Mouse (Mus musculus): ENCODE data around the gene Casc1. TPM values are rescaled to one million over a fixed set of nuclear protein-coding genes. Genes with fewer than 3 reads are reported as not detected.

Casc1 gene
- polyA plus RNA-seq, 1 experiment = 0.50 TPM

DNA sequence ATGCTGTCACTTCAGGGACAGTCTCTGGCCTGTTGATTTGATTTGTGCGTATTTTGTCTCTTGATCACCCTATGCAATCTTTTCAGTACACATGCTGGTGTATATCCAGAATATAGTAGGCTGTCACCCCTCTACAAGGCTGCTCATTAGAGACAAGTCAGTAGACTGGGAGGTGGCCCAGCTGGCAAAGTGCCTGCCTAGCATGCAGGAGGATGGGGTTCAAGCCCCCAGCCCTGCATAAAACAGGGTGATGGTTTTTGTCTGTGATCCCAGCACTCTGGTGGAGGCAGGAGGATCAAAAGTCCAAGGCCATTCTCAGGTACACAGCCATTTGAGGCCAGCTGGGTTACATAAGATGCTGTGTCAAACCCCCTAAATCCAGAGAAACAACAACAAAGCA is 24.7 kb downstream of the Casc1 start:
- TF ChIP-seq CTCF (conservative IDR thresholded peaks at IDR 0.05; ENCODE audit: insufficient read depth, insufficient read length, low read depth, low read length) (no peak), POLR2A (IDR thresholded peaks at IDR 0.05; ENCODE audit: low read depth, low read length) (no peak)
- H3K27me3 ChIP-seq (replicated peaks; ENCODE audit: control insufficient read depth, insufficient read depth, low read length) = no peaks in the 10 kb centered on the region
- H3K4me1 ChIP-seq (ENCODE audit: control insufficient read depth, insufficient read depth, low read length) = no peaks in the 10 kb centered on the region
- H3K36me3 ChIP-seq (ENCODE audit: control insufficient read depth, insufficient read depth, low read length) = no peaks in the 10 kb centered on the region
- 95% methylated on average over 1 of the region's 1 CpGs for WGBS
- DNase-seq = no peak
- no peak overlapping the region for H3K4me3 ChIP-seq (ENCODE audit: insufficient read depth, low read depth, low read length)
- no peak overlapping the region for H3K27ac ChIP-seq (ENCODE audit: insufficient read depth, low read depth, low read length)

DNA sequence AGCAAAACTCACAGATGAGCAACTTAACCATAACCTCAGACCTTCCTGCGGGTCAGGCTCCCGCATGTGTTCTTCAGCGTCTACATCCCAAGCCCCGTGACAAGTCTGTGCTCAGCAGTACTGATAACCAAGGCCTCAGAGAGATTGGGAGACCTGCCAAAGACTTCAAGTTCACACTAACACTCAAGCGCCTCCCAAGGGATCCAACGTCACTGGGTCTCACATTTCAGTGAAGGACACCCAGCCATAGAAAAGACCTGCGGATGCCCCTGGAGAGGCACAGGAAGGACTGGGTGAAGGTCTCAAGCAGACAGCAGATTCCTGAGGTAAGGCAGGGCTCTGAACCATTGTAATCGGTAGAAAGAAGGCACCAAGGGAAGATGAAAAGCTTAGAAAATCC is 28.8 kb downstream of the Casc1 start:
- H3K27ac ChIP-seq (ENCODE audit: insufficient read depth, low read depth, low read length) = no peak overlapping the region
- no peaks in the 10 kb centered on the region for H3K27me3 ChIP-seq (replicated peaks; ENCODE audit: control insufficient read depth, insufficient read depth, low read length)
- peak; percentile 37 for DNase-seq
- no peaks in the 10 kb centered on the region for H3K36me3 ChIP-seq (ENCODE audit: control insufficient read depth, insufficient read depth, low read length)
- no peak for TF ChIP-seq CTCF (conservative IDR thresholded peaks at IDR 0.05; ENCODE audit: insufficient read depth, insufficient read length, low read depth, low read length)
- TF ChIP-seq POLR2A (IDR thresholded peaks at IDR 0.05; ENCODE audit: low read depth, low read length) = no peak
- H3K4me1 ChIP-seq (ENCODE audit: control insufficient read depth, insufficient read depth, low read length) = no peaks in the 10 kb centered on the region
- 57% methylated on average over 8 of the region's 8 CpGs for WGBS
- no peak overlapping the region for H3K4me3 ChIP-seq (ENCODE audit: insufficient read depth, low read depth, low read length)

DNA sequence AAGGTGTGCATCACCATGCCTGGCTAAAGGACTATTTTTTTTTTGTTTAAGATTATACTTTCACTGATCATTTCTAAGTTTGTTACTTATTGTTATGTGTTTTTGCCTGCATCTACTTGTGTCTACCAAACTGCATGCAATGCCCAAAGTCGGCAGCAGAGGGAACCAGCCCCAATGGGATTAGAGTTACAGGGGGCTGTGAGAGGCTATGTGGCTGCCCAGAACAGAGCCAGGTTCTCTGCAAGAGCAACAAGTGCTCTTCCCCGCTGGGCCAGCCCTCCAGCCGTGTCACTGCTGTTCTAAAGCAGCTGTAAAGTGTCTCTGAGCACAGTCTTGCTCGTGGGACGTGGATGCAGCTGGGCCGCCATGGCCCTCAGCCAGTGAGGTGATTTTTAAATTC is 31.1 kb downstream of the Casc1 start:
- Histone ChIP-seq H3K36me3 (ENCODE audit: control insufficient read depth, insufficient read depth, low read length) (no peaks in the 10 kb centered on the region), H3K4me1 (ENCODE audit: control insufficient read depth, insufficient read depth, low read length) (no peaks in the 10 kb centered on the region), H3K4me3 (ENCODE audit: insufficient read depth, low read depth, low read length) (no peak overlapping the region), H3K27me3 (replicated peaks; ENCODE audit: control insufficient read depth, insufficient read depth, low read length) (no peaks in the 10 kb centered on the region), H3K27ac (ENCODE audit: insufficient read depth, low read depth, low read length) (no peak overlapping the region)
- 47% methylated on average over 6 of the region's 6 CpGs for WGBS
- TF ChIP-seq POLR2A (IDR thresholded peaks at IDR 0.05; ENCODE audit: low read depth, low read length) = no peak
- TF ChIP-seq CTCF (conservative IDR thresholded peaks at IDR 0.05; ENCODE audit: insufficient read depth, insufficient read length, low read depth, low read length) = peak; percentile 68
- DNase-seq = peak; percentile 40

DNA sequence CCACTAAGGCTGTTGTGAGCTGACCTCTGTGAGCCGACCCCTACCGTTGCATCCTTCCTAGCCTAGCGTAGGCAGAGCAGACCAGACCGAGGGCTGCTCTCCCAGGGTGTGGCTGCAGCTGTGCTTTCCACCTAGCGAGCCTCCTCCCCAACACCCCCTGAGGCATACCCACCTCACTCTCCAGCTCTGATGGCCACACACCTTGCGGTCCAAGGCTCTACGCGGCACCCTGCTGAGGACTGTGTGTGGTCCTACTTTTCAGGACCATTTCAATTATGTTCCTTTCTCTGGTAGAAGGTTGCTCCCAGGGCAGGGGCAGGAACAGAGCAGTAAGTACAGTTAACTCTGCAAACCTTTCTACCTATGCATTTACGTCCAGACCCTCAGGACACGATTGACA is 34.3 kb downstream of the Casc1 start:
- WGBS = 78% methylated on average over 10 of the region's 10 CpGs
- H3K36me3 ChIP-seq (ENCODE audit: control insufficient read depth, insufficient read depth, low read length) = no peaks in the 10 kb centered on the region
- no peaks in the 10 kb centered on the region for H3K27me3 ChIP-seq (replicated peaks; ENCODE audit: control insufficient read depth, insufficient read depth, low read length)
- no peak for DNase-seq
- no peak overlapping the region for H3K27ac ChIP-seq (ENCODE audit: insufficient read depth, low read depth, low read length)
- TF ChIP-seq POLR2A (IDR thresholded peaks at IDR 0.05; ENCODE audit: low read depth, low read length) (no peak), CTCF (conservative IDR thresholded peaks at IDR 0.05; ENCODE audit: insufficient read depth, insufficient read length, low read depth, low read length) (no peak)
- no peak overlapping the region for H3K4me3 ChIP-seq (ENCODE audit: insufficient read depth, low read depth, low read length)
- H3K4me1 ChIP-seq (ENCODE audit: control insufficient read depth, insufficient read depth, low read length) = peaks cover 5% of the 10 kb centered on the region; the same call in 1 of the 2 replicates

DNA sequence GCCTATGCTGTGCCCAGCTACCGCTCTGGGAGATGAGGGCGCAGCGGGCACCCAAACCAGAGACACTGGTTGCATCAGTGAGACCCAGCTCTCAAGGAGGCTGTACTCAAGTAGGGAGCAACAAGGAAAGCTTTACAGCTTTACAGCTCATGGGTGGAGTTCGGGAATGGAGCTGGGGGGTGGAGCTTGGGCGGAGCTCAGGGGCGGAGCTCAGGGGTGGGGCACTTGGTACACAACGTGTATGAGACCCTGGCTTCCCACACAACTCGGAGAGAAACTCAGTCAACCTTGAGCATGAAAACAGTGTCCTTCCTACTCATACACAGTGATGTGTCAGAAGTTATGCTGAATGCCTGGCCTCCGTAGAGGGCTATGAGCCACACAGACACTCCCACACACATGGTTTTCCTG is 35.2 kb downstream of the Casc1 start:
- Histone ChIP-seq H3K4me3 (ENCODE audit: insufficient read depth, low read depth, low read length) (no peak overlapping the region), H3K27me3 (replicated peaks; ENCODE audit: control insufficient read depth, insufficient read depth, low read length) (no peaks in the 10 kb centered on the region), H3K4me1 (ENCODE audit: control insufficient read depth, insufficient read depth, low read length) (peaks cover 5% of the 10 kb centered on the region; the same call in 1 of the 2 replicates), H3K27ac (ENCODE audit: insufficient read depth, low read depth, low read length) (no peak overlapping the region), H3K36me3 (ENCODE audit: control insufficient read depth, insufficient read depth, low read length) (no peaks in the 10 kb centered on the region)
- TF ChIP-seq CTCF (conservative IDR thresholded peaks at IDR 0.05; ENCODE audit: insufficient read depth, insufficient read length, low read depth, low read length) (no peak), POLR2A (IDR thresholded peaks at IDR 0.05; ENCODE audit: low read depth, low read length) (no peak)
- WGBS = 34% methylated on average over 9 of the region's 9 CpGs
- DNase-seq = no peak

DNA sequence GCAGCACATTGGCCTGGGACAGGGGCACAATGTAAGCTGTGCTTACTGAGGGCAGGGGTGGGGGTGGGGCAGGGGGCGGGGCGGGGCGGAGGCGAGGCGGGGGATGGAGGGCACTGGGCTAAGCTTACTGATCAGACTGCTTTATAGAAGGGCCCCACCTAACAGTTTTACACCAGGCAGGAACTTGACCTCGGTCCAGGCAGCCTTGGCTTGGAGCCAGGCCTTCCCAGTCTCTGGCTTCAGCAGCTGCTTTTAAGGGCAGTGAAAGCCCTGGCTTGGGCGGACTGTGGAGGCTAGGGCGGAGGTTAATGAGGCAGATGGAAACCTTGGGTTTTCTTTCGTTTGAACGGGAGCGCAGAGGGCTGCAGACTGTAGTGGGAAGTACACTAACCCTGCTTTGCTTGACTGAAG is 37.0 kb downstream of the Casc1 start:
- H3K4me3 ChIP-seq (ENCODE audit: insufficient read depth, low read depth, low read length) = no peak overlapping the region
- H3K4me1 ChIP-seq (ENCODE audit: control insufficient read depth, insufficient read depth, low read length) = peaks cover 5% of the 10 kb centered on the region; the same call in 1 of the 2 replicates
- DNase-seq = peak; percentile 95
- H3K27ac ChIP-seq (ENCODE audit: insufficient read depth, low read depth, low read length) = no peak overlapping the region
- TF ChIP-seq POLR2A (IDR thresholded peaks at IDR 0.05; ENCODE audit: low read depth, low read length) (no peak), CTCF (conservative IDR thresholded peaks at IDR 0.05; ENCODE audit: insufficient read depth, insufficient read length, low read depth, low read length) (no peak)
- WGBS = 4% methylated on average over 11 of the region's 11 CpGs
- no peaks in the 10 kb centered on the region for H3K36me3 ChIP-seq (ENCODE audit: control insufficient read depth, insufficient read depth, low read length)
- H3K27me3 ChIP-seq (replicated peaks; ENCODE audit: control insufficient read depth, insufficient read depth, low read length) = no peaks in the 10 kb centered on the region

DNA sequence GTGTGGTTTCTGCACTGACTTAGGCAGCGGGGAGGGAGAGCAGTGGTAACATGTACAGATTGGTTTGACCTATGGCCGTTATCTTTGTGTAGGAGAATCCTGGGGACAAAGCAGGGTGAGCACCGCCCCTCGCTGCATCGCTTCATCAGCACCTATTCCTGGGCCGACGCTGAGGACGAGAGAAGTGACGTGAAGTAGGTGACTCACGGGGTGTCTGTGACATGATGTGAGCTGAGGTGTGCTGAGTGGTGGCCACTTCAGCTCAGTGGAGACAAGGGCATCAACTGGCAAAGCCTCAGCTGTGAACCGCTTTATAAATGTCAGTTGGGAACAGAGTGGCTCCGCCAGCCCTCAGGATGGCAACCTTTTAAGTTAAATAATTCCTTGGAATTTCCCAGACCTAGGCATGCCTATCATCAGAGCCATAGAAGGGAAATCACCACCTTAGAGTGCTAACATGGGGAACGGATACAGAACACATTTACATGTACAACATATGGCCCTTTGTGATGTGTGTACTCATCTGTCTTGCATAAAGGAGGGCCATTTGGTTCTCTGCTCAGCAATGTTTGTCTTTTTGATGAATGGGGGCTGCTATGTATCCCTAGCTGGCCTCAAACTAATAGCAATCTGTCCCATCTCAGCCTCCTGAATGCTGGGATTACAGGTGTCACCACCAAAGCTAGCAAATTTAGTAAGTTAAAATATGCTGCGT is 38.8 kb downstream of the Casc1 start:
- H3K36me3 ChIP-seq (ENCODE audit: control insufficient read depth, insufficient read depth, low read length) = no peaks in the 10 kb centered on the region
- TF ChIP-seq POLR2A (IDR thresholded peaks at IDR 0.05; ENCODE audit: low read depth, low read length) (no peak), CTCF (conservative IDR thresholded peaks at IDR 0.05; ENCODE audit: insufficient read depth, insufficient read length, low read depth, low read length) (no peak)
- no peak for DNase-seq
- WGBS = 89% methylated on average over 14 of the region's 14 CpGs
- H3K4me3 ChIP-seq (ENCODE audit: insufficient read depth, low read depth, low read length) = no peak overlapping the region
- H3K27ac ChIP-seq (ENCODE audit: insufficient read depth, low read depth, low read length) = no peak overlapping the region
- H3K27me3 ChIP-seq (replicated peaks; ENCODE audit: control insufficient read depth, insufficient read depth, low read length) = no peaks in the 10 kb centered on the region
- H3K4me1 ChIP-seq (ENCODE audit: control insufficient read depth, insufficient read depth, low read length) = peaks cover 5% of the 10 kb centered on the region; the same call in 1 of the 2 replicates
